Mouse (Mus musculus): ENCODE measurements around the gene Psrc1. TPM values are rescaled to one million over a fixed set of nuclear protein-coding genes. Genes with fewer than 3 reads are reported as not detected.

Psrc1 gene
- total RNA-seq, 4 experiments from 2014 or later, result 17.0 to 27.2 (median 22.9) TPM

DNA sequence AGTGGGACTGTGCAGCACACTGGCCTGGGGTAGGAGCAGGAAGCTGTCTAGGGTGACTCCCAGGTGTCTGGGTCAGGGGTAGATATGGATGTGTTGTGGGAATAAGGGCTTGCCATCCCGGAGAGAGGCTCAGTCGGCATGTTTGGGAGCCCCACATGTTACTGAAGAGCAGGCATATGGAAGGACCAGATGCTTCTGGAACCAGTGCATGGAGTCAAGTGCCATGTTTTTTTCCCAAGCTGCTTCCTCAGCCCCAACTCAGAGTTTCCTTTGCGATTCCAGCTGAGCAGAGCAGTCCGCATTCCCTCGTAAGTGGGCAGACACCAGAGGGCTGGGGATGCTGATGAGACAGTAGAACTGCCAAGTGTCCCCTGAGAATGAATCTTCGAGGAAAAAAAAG lies 39.4 kb downstream of the Psrc1 start:
- DNase-seq (ENCODE audit: low spot score in 2 of 2), result peak in 1 of 2 experiments; percentile 62

DNA sequence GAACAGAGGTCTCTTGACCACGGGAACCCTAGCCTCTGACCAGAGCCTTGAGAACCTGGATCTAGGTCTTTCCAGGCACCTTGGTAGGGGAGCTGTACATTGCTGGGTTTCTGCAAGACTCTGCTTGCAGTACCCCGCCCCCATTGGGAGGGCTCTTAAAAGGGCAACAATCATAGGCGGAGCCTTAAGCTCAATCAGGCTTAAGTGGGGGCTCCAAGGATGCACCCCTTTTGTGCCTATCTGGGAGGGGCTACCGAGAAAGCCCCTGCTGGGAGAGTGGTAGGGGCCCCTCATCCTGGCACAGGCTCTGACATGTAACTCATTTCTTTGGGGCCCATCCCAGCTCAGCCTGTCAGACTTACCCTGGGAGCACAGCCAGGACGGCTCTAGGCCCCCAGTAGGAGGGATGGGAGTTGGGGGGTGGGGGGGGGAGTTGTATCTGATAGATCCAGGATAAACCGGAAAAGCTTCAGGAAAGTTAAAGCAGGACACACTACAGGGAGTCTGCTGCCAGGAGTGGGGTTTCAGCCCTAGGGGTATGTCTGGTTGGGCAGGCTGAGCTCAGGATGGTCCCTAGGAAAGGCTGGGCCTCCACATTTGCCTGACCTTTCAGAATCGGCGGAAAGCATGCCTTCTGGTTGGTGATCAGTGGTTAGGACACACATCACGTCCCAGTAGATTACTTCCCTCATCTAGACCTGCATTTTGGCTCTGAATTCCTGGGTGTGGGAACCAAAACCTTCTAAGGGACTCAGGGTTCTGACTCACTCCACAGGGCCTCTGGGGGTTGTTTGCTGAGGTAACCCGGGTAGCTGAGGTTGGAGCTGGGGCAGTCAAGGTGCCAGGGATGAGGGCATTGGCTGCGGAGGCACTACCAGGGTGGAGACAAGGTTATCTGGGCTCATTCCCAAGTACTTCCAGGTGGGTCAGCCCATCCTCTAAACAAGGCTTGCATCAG lies 40.5 kb downstream of the Psrc1 start:
- DNase-seq (ENCODE audit: low spot score in 2 of 2), result no peak

DNA sequence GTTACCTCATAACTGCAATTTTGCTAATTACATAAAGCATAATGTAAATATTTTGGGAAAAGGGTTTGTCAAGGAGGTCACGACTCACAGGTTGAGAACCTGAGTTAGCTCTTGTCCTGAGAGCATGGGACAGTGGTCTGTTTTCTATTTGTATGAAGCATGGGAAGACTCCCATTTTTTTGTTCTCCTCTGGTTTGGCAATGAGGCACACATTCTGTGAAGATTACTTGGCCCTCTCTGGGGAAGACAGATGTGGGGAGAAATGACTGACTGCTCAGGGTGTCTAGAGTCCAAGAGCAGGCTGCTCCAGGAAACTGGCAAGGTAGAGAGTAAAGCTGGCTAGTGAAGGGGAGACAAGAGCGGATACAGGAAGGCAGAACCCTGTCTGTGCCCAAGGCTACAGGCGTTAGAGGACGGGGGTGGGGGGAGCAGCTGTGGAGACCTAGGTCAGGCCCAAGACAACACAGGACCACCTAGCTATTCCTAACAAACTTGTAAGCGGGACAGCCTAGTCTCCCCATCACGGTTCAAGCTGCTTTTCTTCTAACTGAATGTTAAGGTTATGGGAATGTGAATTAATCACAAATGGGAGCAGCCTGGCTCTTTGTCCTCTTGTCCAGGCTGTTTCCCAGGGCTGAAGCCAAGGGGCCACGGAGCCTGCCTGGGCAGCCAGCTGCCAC lies 41.4 kb downstream of the Psrc1 start:
- DNase-seq (ENCODE audit: low spot score in 2 of 2), result no peak

DNA sequence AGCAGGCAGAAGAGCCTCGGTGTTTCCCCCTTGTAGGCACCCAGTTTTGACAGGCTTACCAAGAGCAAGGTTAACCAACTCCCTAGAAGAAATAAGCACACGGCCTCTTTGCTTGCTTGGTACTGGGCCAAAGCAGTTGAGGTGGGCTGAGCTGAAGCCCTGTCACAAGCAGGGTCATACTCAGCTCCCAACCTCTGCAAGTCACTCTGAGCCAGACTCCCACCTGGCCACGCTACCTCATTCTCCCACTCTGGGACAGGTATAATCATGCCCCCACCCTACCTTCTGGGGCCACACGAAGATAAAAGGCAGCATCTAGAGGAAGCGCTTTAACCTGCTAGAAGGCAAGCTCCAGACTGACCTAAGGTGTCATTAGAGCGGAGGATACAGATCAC lies 42.0 kb downstream of the Psrc1 start:
- no peak for DNase-seq (ENCODE audit: low spot score in 2 of 2)

DNA sequence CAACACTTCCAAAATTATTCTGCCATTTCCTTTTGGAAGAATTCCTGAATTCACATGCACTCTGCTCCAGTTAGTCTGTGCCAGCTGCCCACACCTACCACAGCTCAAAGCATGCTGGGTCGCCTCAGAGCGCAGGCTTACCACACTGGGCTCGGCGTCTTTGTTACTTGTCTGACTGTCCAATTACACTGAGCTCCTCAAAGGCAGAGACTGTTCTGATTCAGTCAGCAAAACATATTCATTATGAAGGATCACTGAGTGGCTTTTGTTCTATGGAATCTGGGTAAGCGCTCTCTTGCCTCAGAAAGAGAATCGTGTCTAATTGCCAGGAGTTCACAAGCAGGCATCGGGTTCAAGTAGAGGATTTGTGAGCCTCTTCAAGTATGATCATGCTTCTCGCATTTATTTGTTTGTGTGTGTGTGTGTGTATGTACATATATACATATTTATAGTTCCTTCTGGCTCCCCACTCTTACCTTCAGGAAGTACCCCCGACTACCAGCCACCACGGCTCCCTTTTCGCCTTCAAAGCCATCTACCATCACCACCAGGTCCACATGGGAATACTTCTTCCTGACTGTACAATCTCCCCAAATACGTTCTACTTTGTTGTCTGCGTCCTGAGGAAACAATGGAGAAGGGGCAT lies 49.0 kb downstream of the Psrc1 start:
- DNase-seq (ENCODE audit: low spot score in 2 of 2), result no peak

DNA sequence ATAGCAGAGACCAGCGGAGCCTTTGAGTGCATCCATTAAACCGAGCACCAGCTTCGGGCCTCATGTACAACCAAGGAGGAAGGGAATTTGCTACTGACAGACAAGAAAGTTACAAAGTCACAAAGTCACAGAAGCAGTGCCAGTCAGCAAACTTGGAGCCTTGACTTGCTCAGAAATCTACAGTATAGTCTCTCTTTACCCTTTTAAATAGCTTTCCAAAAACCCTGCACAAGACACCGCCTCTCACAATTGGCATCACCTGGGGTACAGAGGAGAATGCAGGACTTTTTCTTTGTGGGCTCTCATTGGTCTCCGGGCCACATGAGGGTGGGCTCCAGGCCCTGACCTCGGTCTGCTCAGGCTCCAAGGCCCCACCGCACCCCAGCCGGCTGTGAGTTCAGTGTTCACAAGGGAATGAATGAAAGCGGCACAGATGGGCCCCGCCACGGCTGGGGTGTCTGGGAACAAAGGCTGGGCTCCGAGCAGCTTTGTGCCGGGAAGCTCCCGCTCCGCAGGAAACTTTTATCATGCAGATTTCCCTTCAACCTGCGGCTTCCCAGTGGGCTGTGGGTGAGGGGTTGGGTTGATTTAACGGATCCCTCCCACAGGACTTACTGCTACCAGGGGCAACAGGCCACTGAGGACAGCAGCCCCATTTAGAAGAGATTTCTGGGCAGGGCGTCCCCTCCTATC lies 49.7 kb downstream of the Psrc1 start:
- no peak for DNase-seq (ENCODE audit: low spot score in 2 of 2)

DNA sequence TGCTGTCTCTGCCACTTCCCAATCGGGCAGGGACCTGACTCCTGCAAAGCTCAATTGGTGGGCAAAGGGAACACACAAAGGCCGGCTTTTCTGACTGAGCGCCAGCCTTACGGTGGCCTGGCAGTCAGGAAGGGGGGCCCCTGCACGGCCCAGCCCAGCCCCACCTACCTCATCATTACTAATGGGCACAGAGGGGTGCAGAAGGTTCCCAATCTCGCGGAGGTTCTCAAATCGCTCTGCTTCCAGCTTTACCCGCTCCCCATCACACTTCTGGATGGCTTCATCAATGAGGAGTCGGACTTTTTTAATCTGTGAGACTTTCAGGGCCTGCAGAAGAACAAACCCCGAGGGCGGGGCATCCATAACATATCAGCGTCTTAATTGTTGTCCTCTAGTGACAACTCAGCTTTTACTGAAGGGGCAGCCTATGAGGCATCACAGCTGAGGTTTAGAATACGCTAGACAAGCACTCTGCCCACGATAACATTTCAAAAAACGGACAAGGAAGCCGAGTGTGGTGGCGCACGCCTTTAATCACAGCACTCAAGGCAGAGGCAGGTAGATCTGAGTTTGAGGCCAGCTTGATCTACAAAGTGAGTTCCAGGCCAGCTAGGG lies 50.3 kb downstream of the Psrc1 start:
- no peak for DNase-seq (ENCODE audit: low spot score in 2 of 2)

DNA sequence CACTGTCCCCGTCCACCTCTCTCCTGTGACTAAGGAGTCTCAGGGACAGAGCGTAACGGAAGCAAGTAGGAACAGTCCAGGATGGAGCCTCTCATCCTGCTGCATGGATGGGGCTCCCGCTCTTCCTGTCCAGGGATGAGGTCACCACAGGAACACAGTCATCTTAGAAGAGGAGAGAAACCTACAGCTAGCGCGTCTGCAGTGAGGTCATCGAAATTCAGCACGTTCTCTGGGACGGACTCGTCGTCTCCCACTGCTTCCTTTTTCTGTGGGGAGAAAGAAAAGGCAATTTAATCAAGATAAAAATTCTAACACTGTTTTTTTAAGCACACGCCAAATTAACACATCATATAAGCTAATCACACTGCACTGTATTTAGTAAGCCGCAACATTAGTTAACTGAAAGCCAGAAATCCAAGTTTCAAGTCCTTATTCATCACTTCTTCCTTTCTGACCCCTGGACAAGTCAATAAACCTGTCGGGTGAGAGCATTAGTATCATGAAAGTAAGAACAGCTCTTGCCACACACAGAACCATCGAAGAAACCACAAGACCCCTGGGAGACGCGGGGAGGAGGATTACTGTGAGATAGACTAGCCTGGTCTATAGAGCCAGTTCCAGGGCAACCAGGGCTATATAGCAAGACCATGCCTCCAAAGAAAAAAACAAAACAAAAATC lies 52.2 kb downstream of the Psrc1 start:
- no peak for DNase-seq (ENCODE audit: low spot score in 2 of 2)

DNA sequence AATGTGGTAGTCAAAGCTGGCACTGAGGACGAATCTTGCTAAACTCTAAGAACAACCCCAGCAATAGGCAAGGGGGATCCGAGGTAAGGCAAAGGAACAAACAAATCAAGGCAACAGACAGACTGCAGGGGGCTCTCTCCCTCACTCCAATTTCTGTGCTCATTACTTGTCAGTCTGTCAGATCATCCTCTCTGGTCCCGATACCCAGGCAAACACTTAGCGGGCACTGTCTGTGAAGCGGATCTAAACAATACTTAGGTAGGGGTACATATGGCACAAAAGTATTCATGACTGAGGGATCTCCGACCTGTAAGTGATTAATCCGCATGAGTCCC lies 52.7 kb downstream of the Psrc1 start:
- DNase-seq (ENCODE audit: low spot score in 2 of 2), result no peak

Other genes starting within 250 kb of the Psrc1 start
- gene Gnai3, start 237.7 kb upstream of the Psrc1 start, total RNA-seq (2022), result 10 to 100 TPM; 27.5 to 31.1 (median 30.1) TPM
- gene Gpr61, start 229.0 kb upstream of the Psrc1 start, total RNA-seq (2022), result 10 to 100 TPM; 15.8 to 17.2 (median 17.0) TPM
- 10 to 100 TPM; 61.9 to 71.8 (median 68.3) TPM for gene Amigo1, start 197.5 kb upstream of the Psrc1 start, total RNA-seq (2022)
- gene Cyb561d1, start 182.6 kb upstream of the Psrc1 start, total RNA-seq (2022), result 10 to 100 TPM; 15.7 to 21.2 (median 18.9) TPM
- 10 to 100 TPM; 23.1 to 36.3 (median 29.6) TPM for gene Atxn7l2, start 172.9 kb upstream of the Psrc1 start, total RNA-seq (2022)
- 1 to 10 TPM; 2.1 to 3.8 (median 2.8) TPM for gene Sypl2, start 157.2 kb upstream of the Psrc1 start, total RNA-seq (2022)
- gene Psma5, start 126.9 kb upstream of the Psrc1 start, total RNA-seq (2022), result 10 to 100 TPM; 75.1 to 78.6 (median 77.7) TPM
- gene Sort1, start 99.8 kb upstream of the Psrc1 start, total RNA-seq (2022), result 100 to 1,000 TPM; 329 to 381 (median 353) TPM
- gene Mybphl, start 18.9 kb upstream of the Psrc1 start, total RNA-seq (2022), result 1 to 10 TPM in 2 of 4 experiments, under 1 TPM in 2; 0.52 to 1.8 (median 0.83) TPM
- gene Celsr2, start 31.7 kb downstream of the Psrc1 start, total RNA-seq (2022), result 100 to 1,000 TPM; 170 to 179 (median 172) TPM
- gene Sars, start 61.4 kb downstream of the Psrc1 start, total RNA-seq (2022), result 100 to 1,000 TPM; 191 to 220 (median 209) TPM
- gene 1700013F07Rik, start 150.3 kb downstream of the Psrc1 start, total RNA-seq (2022), result 1 to 10 TPM; 1.4 to 3.5 (median 2.3) TPM
- 10 to 100 TPM; 22.1 to 33.4 (median 25.9) TPM for gene 5330417C22Rik, start 152.7 kb downstream of the Psrc1 start, total RNA-seq (2022)
- gene Tmem167b, start 178.6 kb downstream of the Psrc1 start, total RNA-seq (2022), result 10 to 100 TPM; 48.9 to 63.5 (median 54.0) TPM
- 10 to 100 TPM; 22.1 to 28.2 (median 27.0) TPM for gene Taf13, start 187.9 kb downstream of the Psrc1 start, total RNA-seq (2022)
- gene Wdr47, start 207.4 kb downstream of the Psrc1 start, total RNA-seq (2022), result 100 to 1,000 TPM; 113 to 153 (median 135) TPM